Mouse (Mus musculus) G1E (cell line): ENCODE results near the gene Rnf126.

Experiments used
- CTCF ChIP-seq: IDR thresholded peaks from 2 replicates; pipeline ENCODE4 v1.5.1; 2012; ENCODE audit warnings: low read depth, low read length, inconsistent platforms, mixed read lengths
- TAL1 ChIP-seq: conservative IDR thresholded peaks from 2 replicates; pipeline ENCODE4 v1.6.1; 2012; ENCODE audit warnings: low read depth, low read length, inconsistent platforms, mixed read lengths

- no peak for TF ChIP-seq TAL1
- TF ChIP-seq CTCF: peak; percentile 43
Observed at GRCm38 (mm10) chr10:79712029-79712428, 54.7 kb downstream of the Rnf126 start.
